Mouse (Mus musculus): ENCODE data around the gene Akirin2. TPM values are rescaled to one million over a fixed set of nuclear protein-coding genes. Genes with fewer than 3 reads are reported as not detected.
A peak's percentile ranks its signal among the peaks of the same experiment; 100 is the strongest.

The Akirin2 gene
- total RNA-seq, 2 experiments from 2014 or later = 112 to 114 TPM

DNA sequence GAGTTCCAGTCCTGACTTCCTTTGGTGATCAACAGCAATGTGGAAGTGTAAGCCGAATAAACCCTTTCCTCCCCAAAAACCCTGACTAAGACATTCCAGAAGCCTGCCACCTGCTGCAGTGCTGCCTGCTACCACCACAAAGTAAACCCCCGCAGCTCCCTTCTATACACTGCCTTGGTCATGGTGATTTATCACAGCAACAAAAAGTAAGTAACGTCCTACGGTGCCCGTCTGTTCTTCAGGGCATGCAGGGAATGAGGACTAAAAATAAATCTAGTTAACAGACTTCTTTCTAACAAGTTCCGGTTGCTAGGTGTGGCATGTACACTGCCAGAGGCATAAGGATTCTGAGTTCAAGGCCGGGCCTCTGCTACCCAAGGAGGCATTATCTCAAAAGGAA lies 31.3 kb downstream of the Akirin2 start:
- intact Hi-C loops (cut with DNase I) = no loop called here
- no peak for DNase-seq (ENCODE audit: extremely low spot score in 1 of 2, low spot score in 2 of 2)

DNA sequence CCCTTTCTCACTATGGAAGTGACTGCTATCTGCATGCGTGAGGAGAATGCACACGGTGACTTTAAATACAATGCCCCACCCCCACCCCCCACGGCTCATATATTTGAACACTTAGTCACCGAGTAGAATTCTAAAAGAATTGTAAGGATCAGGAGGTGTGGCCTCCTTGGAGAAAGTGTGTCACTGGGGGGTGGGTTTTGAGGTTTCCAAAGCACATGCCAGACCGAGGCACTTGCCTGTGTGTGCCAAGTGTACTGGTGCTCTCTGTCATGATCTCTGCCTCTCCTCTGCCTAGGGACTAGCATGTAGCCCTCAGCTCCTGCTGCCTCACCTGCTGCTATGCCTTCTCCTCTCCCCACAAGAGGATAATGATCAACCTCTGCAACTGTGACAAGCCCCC lies 31.7 kb downstream of the Akirin2 start:
- intact Hi-C loops (cut with DNase I) = no loop called here
- no peak for DNase-seq (ENCODE audit: extremely low spot score in 1 of 2, low spot score in 2 of 2)

DNA sequence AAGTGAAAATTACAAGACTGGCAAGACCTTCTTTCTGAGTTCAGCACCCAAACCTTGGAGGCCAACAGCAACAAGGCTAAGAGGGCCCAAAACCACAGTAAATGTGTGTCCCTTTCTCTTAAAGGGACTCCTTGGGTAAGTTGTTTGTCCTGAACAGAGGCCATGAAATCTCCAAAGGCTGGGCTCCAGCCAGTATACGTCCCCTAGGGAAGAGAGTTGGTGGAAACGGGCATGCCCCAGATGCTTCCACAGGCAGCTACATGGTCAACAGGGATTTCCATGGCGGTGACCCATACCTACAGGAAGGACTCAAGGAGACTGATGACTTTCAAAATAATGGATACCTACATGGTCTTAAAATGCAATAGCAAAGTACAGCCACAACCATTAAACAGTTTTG lies 32.7 kb downstream of the Akirin2 start:
- intact Hi-C loops (cut with DNase I) = no loop called here
- no peak for DNase-seq (ENCODE audit: extremely low spot score in 1 of 2, low spot score in 2 of 2)

DNA sequence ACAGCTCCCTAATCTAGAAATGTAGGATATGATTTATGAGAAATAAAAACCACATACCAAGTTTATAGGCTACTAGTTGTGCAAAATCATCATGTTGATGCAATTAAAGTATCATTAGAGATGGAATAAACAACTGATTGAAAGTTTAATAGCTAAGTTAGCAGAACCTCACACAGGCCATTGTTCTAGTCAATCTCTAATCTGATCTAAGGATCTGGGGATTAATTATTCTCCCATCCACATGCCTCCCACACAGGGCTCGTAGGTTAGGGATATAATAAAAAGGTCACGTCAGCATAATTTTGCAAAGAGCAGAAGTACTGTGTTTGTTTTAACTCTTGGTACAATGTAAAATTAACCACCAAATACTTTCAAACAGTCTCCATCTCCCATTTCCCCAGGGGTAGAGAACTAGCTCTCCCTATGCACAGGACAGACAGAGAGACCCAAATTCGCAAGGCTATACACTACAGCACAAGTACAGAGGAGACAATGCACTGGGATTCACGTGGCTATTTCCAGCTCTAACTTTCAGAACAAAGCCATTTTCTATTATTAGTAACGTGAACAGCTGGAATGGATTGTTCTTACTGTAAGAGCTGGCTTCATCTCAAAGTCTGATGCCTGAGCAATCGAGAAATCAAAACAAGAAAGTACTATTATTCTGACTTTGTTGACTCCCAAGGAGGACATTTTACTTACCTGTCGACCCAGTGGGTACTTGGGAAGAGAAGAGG lies 34.3 kb downstream of the Akirin2 start:
- no peak for DNase-seq (ENCODE audit: extremely low spot score in 1 of 2, low spot score in 2 of 2)
- intact Hi-C loops (cut with DNase I) = no loop called here

DNA sequence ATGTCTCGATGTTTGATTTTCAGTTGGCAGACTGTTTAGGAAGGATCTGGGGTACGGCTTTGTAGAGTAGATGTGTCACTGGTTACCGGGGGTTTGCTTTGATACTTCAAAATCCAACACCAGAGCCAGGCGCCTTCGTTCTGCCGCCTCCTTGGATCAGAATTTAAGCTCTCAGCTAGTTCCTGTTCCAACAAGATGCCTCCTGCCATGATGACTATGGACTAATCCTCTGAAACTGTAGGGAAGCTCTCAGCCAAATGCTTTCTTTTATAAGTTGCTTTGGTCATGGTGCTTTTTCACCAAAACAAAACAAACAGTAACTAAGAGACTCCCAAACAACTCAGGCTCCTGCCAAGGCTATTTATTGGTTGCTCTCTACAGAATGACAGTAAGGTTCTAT lies 52.4 kb downstream of the Akirin2 start:
- intact Hi-C loops (cut with DNase I) = no loop called here
- DNase-seq (ENCODE audit: extremely low spot score in 1 of 2, low spot score in 2 of 2) = no peak

DNA sequence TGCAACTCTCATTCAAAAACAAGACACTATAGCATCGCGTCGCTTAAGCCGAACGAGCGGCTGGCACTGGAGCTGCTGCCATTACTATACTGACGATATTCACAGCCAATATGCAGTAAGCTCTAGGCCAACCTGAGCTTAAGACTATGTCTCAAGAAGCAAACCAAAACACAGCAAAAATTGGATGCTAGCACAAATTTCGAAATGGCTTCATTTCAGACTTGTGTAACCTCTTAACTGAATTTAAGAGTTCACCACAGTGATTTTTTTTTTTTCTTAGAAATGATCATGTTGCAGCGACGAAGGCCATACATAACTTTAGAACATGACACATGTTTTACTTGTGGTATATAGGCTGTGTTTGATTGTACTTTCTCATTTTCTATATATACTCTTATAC lies 55.9 kb downstream of the Akirin2 start:
- intact Hi-C loops (cut with DNase I) = no loop called here
- no peak for DNase-seq (ENCODE audit: extremely low spot score in 1 of 2, low spot score in 2 of 2)

DNA sequence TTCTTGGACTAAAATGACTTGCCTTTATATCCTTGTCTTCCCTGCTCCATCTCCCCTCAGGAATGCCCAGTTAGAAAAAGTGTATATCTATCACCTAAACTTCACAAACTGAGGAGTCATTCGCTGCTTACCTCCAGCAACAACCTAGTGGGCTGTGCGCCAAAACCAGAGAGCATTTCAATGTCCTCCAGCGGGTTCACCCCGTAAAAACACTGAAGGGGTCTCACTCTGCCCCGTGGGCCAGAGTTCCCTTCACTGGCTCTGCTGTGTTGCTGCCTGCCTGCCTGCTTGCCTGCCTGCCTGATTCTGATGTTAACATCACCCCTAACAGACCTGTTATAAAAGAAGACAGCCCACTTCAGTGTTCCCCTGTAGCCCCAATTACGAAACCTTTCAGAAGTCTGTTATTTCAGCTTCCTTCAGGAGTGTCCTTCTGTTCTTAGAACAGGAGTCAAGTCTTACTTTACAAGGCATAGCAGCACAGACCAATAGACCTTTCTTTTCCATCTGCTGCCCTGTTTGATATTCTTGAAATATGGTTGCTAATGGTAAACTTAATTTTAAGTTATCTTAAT lies 62.9 kb downstream of the Akirin2 start:
- intact Hi-C loops (cut with DNase I) = no loop called here

DNA sequence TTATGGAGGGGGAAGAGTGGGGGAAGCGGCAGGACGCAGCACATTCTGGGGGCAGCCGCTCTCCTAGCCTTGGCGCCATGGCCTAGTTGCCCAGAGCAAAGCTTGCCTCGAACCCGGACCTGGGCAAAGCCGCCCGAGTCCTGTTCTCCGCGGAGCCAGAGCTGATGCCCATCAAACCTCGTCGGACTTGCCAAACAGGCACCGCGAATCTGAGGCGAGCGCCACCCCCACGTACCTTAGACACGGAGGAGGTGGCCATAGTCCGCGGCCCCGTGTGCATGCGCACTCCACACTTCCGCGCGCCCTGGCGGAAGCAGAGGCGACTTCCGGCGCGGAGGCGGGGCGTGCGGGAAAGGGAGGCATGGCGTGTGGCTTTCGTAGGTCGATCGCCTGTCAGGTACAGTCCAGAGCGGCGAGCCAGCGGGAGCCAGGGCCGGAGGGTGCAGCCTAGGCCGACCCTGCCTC lies 63.9 kb downstream of the Akirin2 start, which contains the start of the genes Orc3 and Rars2:
Gene Orc3, minus strand, starts transcription at position 315 of the 465 bp plus-strand sequence.
Gene Rars2, plus strand, starts transcription at position 328 of the 465 bp plus-strand sequence.
- intact Hi-C loops (cut with DNase I) = no loop called here
- DNase-seq (ENCODE audit: extremely low spot score in 1 of 2, low spot score in 2 of 2) = peak; percentile 85 to 95

More for the DNA sequence above, 62.9 kb downstream of the Akirin2 start:
- DNase-seq (ENCODE audit: extremely low spot score in 1 of 2, low spot score in 2 of 2) = peak in 1 of 2 experiments; percentile 42

DNA sequence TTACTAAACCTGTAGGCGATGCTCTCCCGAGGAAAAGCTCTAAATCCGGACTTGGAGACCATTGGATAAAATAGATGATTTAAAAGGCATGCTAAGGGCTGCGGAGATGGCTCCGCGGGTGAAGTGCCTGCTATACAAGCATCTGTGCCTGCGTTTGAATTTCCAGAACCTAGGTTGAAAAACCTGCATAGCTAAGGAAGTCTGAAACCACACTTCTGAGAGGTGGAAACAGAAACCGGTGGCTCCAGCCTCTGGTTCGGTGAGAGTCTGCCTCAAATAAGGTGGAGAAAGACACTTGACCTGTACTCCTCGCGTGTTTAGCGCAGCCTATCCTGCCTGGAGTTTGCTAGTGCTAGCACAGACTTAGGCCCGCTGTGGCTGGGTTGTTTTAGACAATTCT lies 64.6 kb downstream of the Akirin2 start:
- DNase-seq (ENCODE audit: extremely low spot score in 1 of 2, low spot score in 2 of 2) = no peak
- intact Hi-C loops (cut with DNase I) = no loop called here

DNA sequence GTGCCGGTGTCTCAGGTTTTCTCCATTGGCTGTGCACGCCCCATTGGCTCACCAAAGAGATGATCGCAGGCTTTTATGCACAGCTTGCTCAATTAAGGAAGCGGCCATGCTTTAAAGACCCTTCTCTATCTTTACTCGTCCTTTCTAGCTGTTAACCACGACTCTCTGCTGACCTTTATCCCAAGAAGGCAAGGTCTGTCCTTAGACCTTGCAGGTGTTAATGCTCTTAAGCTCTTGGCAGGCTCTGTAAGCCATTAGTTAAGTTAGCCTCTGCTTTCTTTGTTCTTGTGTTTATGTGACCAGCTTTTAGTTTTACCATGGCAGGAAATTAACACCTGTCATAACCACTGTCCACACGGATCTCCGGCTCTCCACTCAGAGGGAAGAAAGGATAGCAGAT lies 65.4 kb downstream of the Akirin2 start:
- intact Hi-C loops (cut with DNase I) = no loop called here
- DNase-seq (ENCODE audit: extremely low spot score in 1 of 2, low spot score in 2 of 2) = no peak

Other genes starting within 250 kb of the Akirin2 start
- gene Orc3, start 64.0 kb downstream of the Akirin2 start, total RNA-seq (2021) = 10 to 100 TPM; 43.1 to 43.7 TPM
- 10 to 100 TPM; 26.9 to 31.4 TPM for gene Rars2, start 64.0 kb downstream of the Akirin2 start, total RNA-seq (2021)
- gene Slc35a1, start 136.5 kb downstream of the Akirin2 start, total RNA-seq (2021) = 10 to 100 TPM; 25.6 to 26.2 TPM
- 1 to 10 TPM; 2.8 to 4.3 TPM for gene Cfap206, start 179.3 kb downstream of the Akirin2 start, total RNA-seq (2021)
- under 1 TPM; 0.36 to 0.60 TPM for gene Gm136, start 205.3 kb downstream of the Akirin2 start, total RNA-seq (2021)
- 10 to 100 TPM; 24.2 to 27.1 TPM for gene Smim8, start 227.5 kb downstream of the Akirin2 start, total RNA-seq (2021)